Mouse (Mus musculus): Measurements from ENCODE around the gene Nrxn1. TPM values are rescaled to one million over a fixed set of nuclear protein-coding genes. Genes with fewer than 3 reads are reported as not detected.

Gene Nrxn1
- polyA plus RNA-seq, 1 experiment from 2014 or later, result 1.2 TPM

GRCm38 (mm10) chr17:90202785-90203184, 890.1 kb downstream of the Nrxn1 start:
- H3K9ac ChIP-seq (ENCODE audit: low read length), result no peak overlapping the region
- H3K27me3 ChIP-seq (ENCODE audit: control insufficient read depth, insufficient read depth, low read length), result no peaks in the 10 kb centered on the region
- no peak overlapping the region for H3K4me2 ChIP-seq (ENCODE audit: low read depth, low read length)
- no peaks in the 10 kb centered on the region for H3K36me3 ChIP-seq (ENCODE audit: control insufficient read depth, insufficient read depth)
- H3K27ac ChIP-seq (ENCODE audit: low read length), result no peak overlapping the region
- H3K9me3 ChIP-seq (replicated peaks; ENCODE audit: control insufficient read depth, low read length), result no peaks in the 10 kb centered on the region
- no peak overlapping the region for H3K4me3 ChIP-seq (ENCODE audit: low read length)
- no peaks in the 10 kb centered on the region for H3K4me1 ChIP-seq (ENCODE audit: control insufficient read depth, insufficient read depth, low read length)
- no peak for ATAC-seq (replicated peaks; ENCODE audit: extremely low read depth, insufficient read depth, low FRiP score)
- WGBS, result 65% methylated on average over 2 of the region's 2 CpGs

GRCm38 (mm10) chr17:90196772-90197171, 896.1 kb downstream of the Nrxn1 start:
- WGBS, result 25% methylated on average over 1 of the region's 1 CpGs
- H3K36me3 ChIP-seq (ENCODE audit: control insufficient read depth, insufficient read depth), result no peaks in the 10 kb centered on the region
- no peaks in the 10 kb centered on the region for H3K27me3 ChIP-seq (ENCODE audit: control insufficient read depth, insufficient read depth, low read length)
- ATAC-seq (replicated peaks; ENCODE audit: extremely low read depth, insufficient read depth, low FRiP score), result no peak
- no peaks in the 10 kb centered on the region for H3K4me1 ChIP-seq (ENCODE audit: control insufficient read depth, insufficient read depth, low read length)
- H3K4me2 ChIP-seq (ENCODE audit: low read depth, low read length), result no peak overlapping the region
- no peaks in the 10 kb centered on the region for H3K9me3 ChIP-seq (replicated peaks; ENCODE audit: control insufficient read depth, low read length)
- H3K9ac ChIP-seq (ENCODE audit: low read length), result no peak overlapping the region
- H3K27ac ChIP-seq (ENCODE audit: low read length), result no peak overlapping the region
- H3K4me3 ChIP-seq (ENCODE audit: low read length), result no peak overlapping the region

- WGBS, result 52% methylated on average over 4 of the region's 4 CpGs
Measured at GRCm38 (mm10) chr17:90141602-90142001, 951.3 kb downstream of the Nrxn1 start.

GRCm38 (mm10) chr17:90130836-90131235, 962.0 kb downstream of the Nrxn1 start:
- WGBS, result 68% methylated on average over 12 of the region's 12 CpGs
- Histone ChIP-seq H3K9ac (ENCODE audit: low read length) (no peak overlapping the region), H3K27me3 (ENCODE audit: control insufficient read depth, insufficient read depth, low read length) (no peaks in the 10 kb centered on the region), H3K27ac (ENCODE audit: low read length) (no peak overlapping the region), H3K36me3 (ENCODE audit: control insufficient read depth, insufficient read depth) (no peaks in the 10 kb centered on the region), H3K4me3 (ENCODE audit: low read length) (no peak overlapping the region), H3K4me2 (ENCODE audit: low read depth, low read length) (no peak overlapping the region), H3K9me3 (replicated peaks; ENCODE audit: control insufficient read depth, low read length) (no peaks in the 10 kb centered on the region), H3K4me1 (ENCODE audit: control insufficient read depth, insufficient read depth, low read length) (no peaks in the 10 kb centered on the region)
- no peak for ATAC-seq (replicated peaks; ENCODE audit: extremely low read depth, insufficient read depth, low FRiP score)

More at GRCm38 (mm10) chr17:90141602-90142001, 951.3 kb downstream of the Nrxn1 start:
- Histone ChIP-seq H3K36me3 (ENCODE audit: control insufficient read depth, insufficient read depth) (no peaks in the 10 kb centered on the region), H3K4me1 (ENCODE audit: control insufficient read depth, insufficient read depth, low read length) (no peaks in the 10 kb centered on the region), H3K9me3 (replicated peaks; ENCODE audit: control insufficient read depth, low read length) (no peaks in the 10 kb centered on the region), H3K27me3 (ENCODE audit: control insufficient read depth, insufficient read depth, low read length) (no peaks in the 10 kb centered on the region), H3K4me3 (ENCODE audit: low read length) (no peak overlapping the region), H3K27ac (ENCODE audit: low read length) (no peak overlapping the region), H3K4me2 (ENCODE audit: low read depth, low read length) (no peak overlapping the region), H3K9ac (ENCODE audit: low read length) (no peak overlapping the region)
- no peak for ATAC-seq (replicated peaks; ENCODE audit: extremely low read depth, insufficient read depth, low FRiP score)

- no peak overlapping the region for H3K4me2 ChIP-seq (ENCODE audit: low read depth, low read length)
Measured at GRCm38 (mm10) chr17:90129183-90129582, 963.7 kb downstream of the Nrxn1 start.

GRCm38 (mm10) chr17:90127561-90127960, 965.3 kb downstream of the Nrxn1 start:
- 63% methylated on average over 1 of the region's 1 CpGs for WGBS
- Histone ChIP-seq H3K9ac (ENCODE audit: low read length) (no peak overlapping the region), H3K27me3 (ENCODE audit: control insufficient read depth, insufficient read depth, low read length) (no peaks in the 10 kb centered on the region), H3K36me3 (ENCODE audit: control insufficient read depth, insufficient read depth) (no peaks in the 10 kb centered on the region), H3K9me3 (replicated peaks; ENCODE audit: control insufficient read depth, low read length) (no peaks in the 10 kb centered on the region), H3K4me3 (ENCODE audit: low read length) (no peak overlapping the region), H3K4me1 (ENCODE audit: control insufficient read depth, insufficient read depth, low read length) (no peaks in the 10 kb centered on the region), H3K4me2 (ENCODE audit: low read depth, low read length) (no peak overlapping the region), H3K27ac (ENCODE audit: low read length) (no peak overlapping the region)
- ATAC-seq (replicated peaks; ENCODE audit: extremely low read depth, insufficient read depth, low FRiP score), result no peak

More at GRCm38 (mm10) chr17:90129183-90129582, 963.7 kb downstream of the Nrxn1 start:
- Histone ChIP-seq H3K27ac (ENCODE audit: low read length) (no peak overlapping the region), H3K27me3 (ENCODE audit: control insufficient read depth, insufficient read depth, low read length) (no peaks in the 10 kb centered on the region), H3K9me3 (replicated peaks; ENCODE audit: control insufficient read depth, low read length) (no peaks in the 10 kb centered on the region), H3K9ac (ENCODE audit: low read length) (no peak overlapping the region), H3K4me3 (ENCODE audit: low read length) (no peak overlapping the region), H3K4me1 (ENCODE audit: control insufficient read depth, insufficient read depth, low read length) (no peaks in the 10 kb centered on the region), H3K36me3 (ENCODE audit: control insufficient read depth, insufficient read depth) (no peaks in the 10 kb centered on the region)
- no peak for ATAC-seq (replicated peaks; ENCODE audit: extremely low read depth, insufficient read depth, low FRiP score)
- WGBS, result 77% methylated on average over 2 of the region's 2 CpGs

GRCm38 (mm10) chr17:90122796-90123481, 969.9 kb downstream of the Nrxn1 start:
- Histone ChIP-seq H3K4me2 (ENCODE audit: low read depth, low read length) (no peak overlapping the region), H3K27me3 (ENCODE audit: control insufficient read depth, insufficient read depth, low read length) (no peaks in the 10 kb centered on the region), H3K27ac (ENCODE audit: low read length) (no peak overlapping the region), H3K9ac (ENCODE audit: low read length) (no peak overlapping the region), H3K4me1 (ENCODE audit: control insufficient read depth, insufficient read depth, low read length) (no peaks in the 10 kb centered on the region), H3K36me3 (ENCODE audit: control insufficient read depth, insufficient read depth) (no peaks in the 10 kb centered on the region), H3K9me3 (replicated peaks; ENCODE audit: control insufficient read depth, low read length) (no peaks in the 10 kb centered on the region), H3K4me3 (ENCODE audit: low read length) (no peak overlapping the region)
- 72% methylated on average over 5 of the region's 5 CpGs for WGBS
- no peak for ATAC-seq (replicated peaks; ENCODE audit: extremely low read depth, insufficient read depth, low FRiP score)

GRCm38 (mm10) chr17:90116241-90116640, 976.6 kb downstream of the Nrxn1 start:
- 77% methylated on average over 2 of the region's 2 CpGs for WGBS
- no peak for ATAC-seq (replicated peaks; ENCODE audit: extremely low read depth, insufficient read depth, low FRiP score)
- H3K4me2 ChIP-seq (ENCODE audit: low read depth, low read length), result no peak overlapping the region

GRCm38 (mm10) chr17:90094999-90095398, 997.9 kb downstream of the Nrxn1 start:
- Histone ChIP-seq H3K9me3 (replicated peaks; ENCODE audit: control insufficient read depth, low read length) (no peaks in the 10 kb centered on the region), H3K4me1 (ENCODE audit: control insufficient read depth, insufficient read depth, low read length) (no peaks in the 10 kb centered on the region), H3K4me2 (ENCODE audit: low read depth, low read length) (no peak overlapping the region), H3K27me3 (ENCODE audit: control insufficient read depth, insufficient read depth, low read length) (no peaks in the 10 kb centered on the region), H3K9ac (ENCODE audit: low read length) (no peak overlapping the region), H3K27ac (ENCODE audit: low read length) (no peak overlapping the region), H3K4me3 (ENCODE audit: low read length) (no peak overlapping the region), H3K36me3 (ENCODE audit: control insufficient read depth, insufficient read depth) (no peaks in the 10 kb centered on the region)
- no peak for ATAC-seq (replicated peaks; ENCODE audit: extremely low read depth, insufficient read depth, low FRiP score)
- 67% methylated on average over 3 of the region's 3 CpGs for WGBS

More at GRCm38 (mm10) chr17:90116241-90116640, 976.6 kb downstream of the Nrxn1 start:
- Histone ChIP-seq H3K4me3 (ENCODE audit: low read length) (no peak overlapping the region), H3K27ac (ENCODE audit: low read length) (no peak overlapping the region), H3K27me3 (ENCODE audit: control insufficient read depth, insufficient read depth, low read length) (no peaks in the 10 kb centered on the region), H3K36me3 (ENCODE audit: control insufficient read depth, insufficient read depth) (no peaks in the 10 kb centered on the region), H3K9me3 (replicated peaks; ENCODE audit: control insufficient read depth, low read length) (no peaks in the 10 kb centered on the region), H3K9ac (ENCODE audit: low read length) (no peak overlapping the region), H3K4me1 (ENCODE audit: control insufficient read depth, insufficient read depth, low read length) (no peaks in the 10 kb centered on the region)
